Mouse (Mus musculus) heart, adult 2 months (tissue): ENCODE results near the gene Rhbdf1. TPM values are rescaled to one million over a fixed set of nuclear protein-coding genes. Genes with fewer than 3 reads are reported as not detected.

Source experiments
- DNase-seq, 2 experiments: peaks; one replicate each; pipeline ENCODE4 v3.0.0; 2021
- H3K27ac ChIP-seq: fragments of 200-600 bp; 2 replicates; pipeline ENCODE4 v1.8.1; 2022
- H3K27me3 ChIP-seq: fragments of 200-500 bp; 2 replicates; pipeline ENCODE4 v1.6.1; 2012; ENCODE audit warnings: mild to moderate bottlenecking, low read length, inconsistent platforms, mixed read lengths; ENCODE audit not compliant: control insufficient read depth, insufficient read depth
- H3K36me3 ChIP-seq: fragments of 200-500 bp; 2 replicates; pipeline ENCODE4 v1.6.1; 2012; ENCODE audit warnings: low read length, inconsistent platforms; ENCODE audit not compliant: control insufficient read depth, insufficient read depth
- H3K4me1 ChIP-seq: fragments of 200-500 bp; 2 replicates; pipeline ENCODE4 v1.6.1; 2011; ENCODE audit warnings: low read length; ENCODE audit not compliant: control insufficient read depth, insufficient read depth
- H3K4me3 ChIP-seq: fragments of 200-600 bp; 2 replicates; pipeline ENCODE4 v1.8.1; 2022
- H3K79me2 ChIP-seq: fragments of 200-500 bp; replicated peaks from 2 replicates; pipeline ENCODE4 v1.6.1; 2012; ENCODE audit warnings: mild to moderate bottlenecking, inconsistent platforms, low read length, moderate library complexity, mixed read lengths; ENCODE audit not compliant: control insufficient read depth, insufficient read depth
- H3K9ac ChIP-seq: fragments of 200-500 bp; 2 replicates; pipeline ENCODE4 v1.6.1; 2012; ENCODE audit warnings: low read depth, mild to moderate bottlenecking, control low read depth, inconsistent platforms, low read length, mixed read lengths
- CTCF ChIP-seq: fragments of 200-600 bp; IDR thresholded peaks from 2 replicates; pipeline ENCODE4 v1.8.1; 2022; ENCODE audit warnings: antibody characterized with exemption, mild to moderate bottlenecking, moderate library complexity
- EP300 ChIP-seq: fragments of 200-500 bp; IDR thresholded peaks from 2 replicates; pipeline ENCODE4 v1.6.1; 2011; ENCODE audit warnings: low read depth, low read length, control low read depth; ENCODE audit not compliant: insufficient read depth
- POLR2A ChIP-seq: fragments of 200-500 bp; IDR thresholded peaks from 2 replicates; pipeline ENCODE4 v1.6.1; 2011; ENCODE audit warnings: mild to moderate bottlenecking, low read depth, low read length, control low read depth; ENCODE audit not compliant: insufficient read depth
- WGBS: fragments of 180-500 bp; shearing (Covaris S2); methylation state at CpG from one replicate; pipeline ENCODE4 v1.1.7; 2018; 5-methylcytosine and 5-hydroxymethylcytosine counted together
- intact Hi-C: fragments of 180-260 bp; cut with DNase I; formaldehyde crosslinking; loops from one replicate; pipeline ENCODE4 v1.15.1; 2025
- polyA plus RNA-seq: library from polyadenylated mRNA; depleted of rRNA; stranded (reverse); fragments of >200 nt; gene quantifications from 2 replicates; pipeline ENCODE4 v1.2.3, GENCODE M21; 2012
- total RNA-seq, 2 experiments: library from RNA; stranded (reverse); gene quantifications; 2 replicates each; pipeline ENCODE4 v1.2.3; 2021

Gene Rhbdf1
- total and polyA plus RNA-seq, 3 experiments: 22.8 to 92.8 (median 23.9) TPM

DNA sequence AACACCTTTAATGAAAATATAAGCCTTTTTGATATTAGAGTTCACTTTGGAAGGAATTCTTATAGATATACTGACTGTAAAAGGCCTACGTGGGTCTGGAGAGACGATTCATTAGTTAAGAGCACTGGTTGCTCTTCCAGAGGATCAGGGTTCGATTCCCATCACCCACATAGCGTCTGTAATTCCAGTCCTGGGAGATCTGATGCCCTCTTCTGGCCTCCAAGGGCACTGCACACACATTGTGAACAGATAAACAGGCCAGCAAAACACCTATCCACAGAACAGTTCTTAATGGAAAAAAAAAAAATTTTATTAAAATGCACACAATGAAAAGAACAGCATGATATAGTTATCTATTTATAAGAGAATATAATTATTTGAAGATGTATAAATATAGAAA is 34.8 kb downstream of the Rhbdf1 start:
- DNase-seq: no peak
- H3K9ac ChIP-seq: no peak overlapping the region
- no peaks in the 10 kb centered on the region for H3K4me1 ChIP-seq
- TF ChIP-seq EP300 (no peak), CTCF (0 out of 2 replicates have a peak, but pooled peaks have one; percentile 10)
- H3K4me3 ChIP-seq: no peak overlapping the region
- no peaks in the 10 kb centered on the region for H3K79me2 ChIP-seq
- intact Hi-C loops: loop anchor here (10.0 kb wide), 1 partner anchor 138 kb away; no protein-coding TSS in a partner anchor
- H3K27me3 ChIP-seq: no peaks in the 10 kb centered on the region
- H3K36me3 ChIP-seq: no peaks in the 10 kb centered on the region
- WGBS: 84% methylated on average over 4 of the region's 4 CpGs
- no peak overlapping the region for H3K27ac ChIP-seq

DNA sequence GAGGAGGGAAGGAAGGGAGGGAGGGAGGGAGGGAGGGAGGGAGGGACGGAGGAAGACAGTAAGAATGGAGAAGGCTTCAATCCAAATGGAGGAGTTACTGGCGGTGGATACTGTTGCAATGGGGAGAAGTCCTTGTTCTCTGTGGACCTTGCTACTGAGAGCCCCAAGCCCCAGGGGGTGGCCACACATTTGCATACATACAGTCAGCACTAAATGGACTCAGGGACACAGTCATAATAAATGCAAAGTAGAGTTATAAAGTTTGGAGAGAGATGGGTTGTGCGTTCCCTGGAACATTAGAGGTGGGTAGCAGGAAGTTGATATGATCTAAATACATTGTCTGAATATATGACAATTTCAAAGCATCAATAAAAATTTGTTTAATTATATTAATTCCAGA is 36.1 kb downstream of the Rhbdf1 start:
- Histone ChIP-seq H3K9ac (no peak overlapping the region), H3K27ac (no peak overlapping the region), H3K27me3 (no peaks in the 10 kb centered on the region), H3K79me2 (no peaks in the 10 kb centered on the region), H3K4me1 (no peaks in the 10 kb centered on the region), H3K4me3 (no peak overlapping the region), H3K36me3 (no peaks in the 10 kb centered on the region)
- DNase-seq: no peak
- intact Hi-C loops: loop anchor here (10.0 kb wide), 1 partner anchor 139 kb away; no protein-coding TSS in a partner anchor
- TF ChIP-seq CTCF (no peak), POLR2A (no peak), EP300 (no peak)
- WGBS: 79% methylated on average over 3 of the region's 3 CpGs

DNA sequence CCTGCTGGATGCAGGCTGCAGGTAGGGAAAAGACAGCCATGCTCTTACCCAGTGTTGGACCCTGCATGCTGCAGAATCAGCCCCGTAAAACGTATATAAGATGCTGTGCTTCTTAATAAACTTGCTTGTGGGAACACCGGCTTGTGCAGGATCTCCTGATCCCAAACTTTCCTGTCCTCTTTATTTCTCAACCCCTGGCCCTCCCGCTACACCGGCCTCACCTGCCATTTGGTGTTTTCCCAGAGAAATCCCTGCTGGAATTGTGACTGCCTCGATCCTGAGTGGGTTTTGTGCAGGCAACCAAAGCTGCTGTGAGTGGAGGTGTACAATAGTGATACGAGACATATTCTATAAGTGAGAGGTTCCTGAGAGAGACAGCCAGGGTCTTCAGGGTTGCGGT is 37.6 kb downstream of the Rhbdf1 start:
- TF ChIP-seq POLR2A: no peak
- no peak for TF ChIP-seq CTCF
- TF ChIP-seq EP300: no peak
- Histone ChIP-seq H3K27ac (no peak overlapping the region), H3K79me2 (no peaks in the 10 kb centered on the region), H3K4me3 (no peak overlapping the region), H3K4me1 (no peaks in the 10 kb centered on the region), H3K27me3 (no peaks in the 10 kb centered on the region), H3K36me3 (no peaks in the 10 kb centered on the region), H3K9ac (no peak overlapping the region)
- intact Hi-C loops: loop anchor here (10.0 kb wide), 1 partner anchor 140 kb away; no protein-coding TSS in a partner anchor
- DNase-seq: no peak
- WGBS: 86% methylated on average over 8 of the region's 8 CpGs

DNA sequence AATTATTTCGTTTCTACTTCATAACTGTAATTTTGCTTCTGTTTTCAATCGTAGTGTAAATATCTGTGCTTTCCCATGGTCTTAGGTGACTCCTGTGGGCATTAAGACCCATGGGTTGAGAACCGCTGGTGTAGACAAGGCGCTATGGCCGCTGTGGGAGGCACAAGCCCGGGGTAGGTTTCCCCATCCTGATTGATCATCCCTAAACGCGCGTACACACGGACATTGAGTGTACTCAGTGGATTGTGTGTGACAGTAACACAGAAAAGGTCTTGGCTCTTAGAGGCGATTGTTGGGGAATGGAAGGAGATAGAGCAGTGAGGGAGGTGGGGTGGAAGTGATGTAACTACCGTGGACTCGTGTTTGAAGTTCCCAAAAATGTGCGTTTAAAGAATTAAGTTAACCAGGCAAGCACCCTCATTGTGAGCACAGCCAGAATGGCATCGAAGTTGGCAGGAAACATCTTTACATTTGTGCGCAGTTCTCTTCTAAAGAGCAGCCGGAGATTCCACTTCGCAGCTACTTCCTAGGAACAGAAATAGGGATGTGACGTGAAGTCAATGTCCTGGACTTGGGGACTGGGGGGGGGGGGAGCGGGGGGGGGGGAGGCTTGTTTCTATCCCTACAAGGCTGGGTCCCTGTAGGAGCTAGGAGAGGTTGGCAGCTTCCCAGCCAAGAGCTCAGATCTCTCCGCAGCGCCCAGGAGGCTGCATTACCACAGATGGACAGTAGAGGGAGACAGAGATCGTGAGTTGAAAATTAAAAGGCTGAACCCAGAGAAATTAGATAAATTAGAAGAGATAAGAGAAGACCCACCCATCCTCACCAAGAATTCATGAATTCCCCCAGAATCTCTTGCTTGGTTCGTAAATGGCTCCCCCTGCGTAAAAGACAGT is 39.9 kb downstream of the Rhbdf1 start:
- Histone ChIP-seq H3K4me1 (no peaks in the 10 kb centered on the region), H3K79me2 (no peaks in the 10 kb centered on the region), H3K27ac (no peak overlapping the region), H3K9ac (no peak overlapping the region), H3K27me3 (no peaks in the 10 kb centered on the region), H3K36me3 (no peaks in the 10 kb centered on the region), H3K4me3 (no peak overlapping the region)
- peak; percentile 70 to 81 for DNase-seq
- intact Hi-C loops: loop anchor here (1.0 to 10.0 kb wide), 3 partner anchors 56 to 143 kb away; partner anchors contain the start of gene Hbq1b
- TF ChIP-seq CTCF (peak; percentile 82), EP300 (peak; percentile 82), POLR2A (no peak)
- 37% methylated on average over 24 of the region's 25 CpGs for WGBS

GRCm38 (mm10) chr11:32181246-32181645 is 40.9 kb downstream of the Rhbdf1 start:
- no peak overlapping the region for H3K4me3 ChIP-seq
- intact Hi-C loops: loop anchor here (10.0 kb wide), 1 partner anchor 144 kb away; no protein-coding TSS in a partner anchor
- 74% methylated on average over 4 of the region's 4 CpGs for whole genome bisulfite sequencing
- no peaks in the 10 kb centered on the region for H3K4me1 ChIP-seq
- TF ChIP-seq POLR2A (no peak), EP300 (no peak), CTCF (no peak)
- H3K9ac ChIP-seq: no peak overlapping the region
- no peak overlapping the region for H3K27ac ChIP-seq
- H3K27me3 ChIP-seq: no peaks in the 10 kb centered on the region
- H3K36me3 ChIP-seq: no peaks in the 10 kb centered on the region
- no peak for DNase-seq
- no peaks in the 10 kb centered on the region for H3K79me2 ChIP-seq

DNA sequence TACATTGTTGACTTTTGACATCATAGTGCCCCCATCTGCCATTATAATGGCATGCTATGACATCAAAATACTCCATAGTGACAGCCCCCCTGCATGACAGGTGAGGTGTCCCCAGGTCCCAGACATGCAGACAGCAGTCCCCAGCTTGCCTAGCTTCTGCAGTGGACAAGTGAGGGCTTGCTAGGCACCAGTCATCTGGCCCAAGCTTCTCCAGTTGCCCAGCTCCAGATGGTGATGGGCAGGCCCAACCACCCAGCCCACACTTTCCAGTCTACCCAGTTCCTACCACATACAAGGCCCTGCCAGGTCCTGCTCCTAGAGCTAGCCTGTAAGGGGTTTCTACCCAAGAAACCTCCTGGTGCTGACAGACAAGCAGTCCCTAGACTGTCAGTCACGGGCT is 43.6 kb downstream of the Rhbdf1 start:
- H3K4me1 ChIP-seq: no peaks in the 10 kb centered on the region
- DNase-seq: no peak
- WGBS: 69% methylated on average over 1 of the region's 1 CpGs
- intact Hi-C loops: no loop called here
- no peak overlapping the region for H3K27ac ChIP-seq
- H3K9ac ChIP-seq: no peak overlapping the region
- H3K79me2 ChIP-seq: no peaks in the 10 kb centered on the region
- TF ChIP-seq EP300: no peak
- no peak for TF ChIP-seq CTCF
- no peak for TF ChIP-seq POLR2A
- no peaks in the 10 kb centered on the region for H3K27me3 ChIP-seq
- H3K36me3 ChIP-seq: no peaks in the 10 kb centered on the region
- no peak overlapping the region for H3K4me3 ChIP-seq
